Mouse (Mus musculus): ENCODE results near the gene Abl2. TPM values are rescaled to one million over a fixed set of nuclear protein-coding genes. Genes with fewer than 3 reads are reported as not detected.

The Abl2 gene
- polyA plus RNA-seq, 1 experiment from 2014 or later, result 6.9 TPM

DNA sequence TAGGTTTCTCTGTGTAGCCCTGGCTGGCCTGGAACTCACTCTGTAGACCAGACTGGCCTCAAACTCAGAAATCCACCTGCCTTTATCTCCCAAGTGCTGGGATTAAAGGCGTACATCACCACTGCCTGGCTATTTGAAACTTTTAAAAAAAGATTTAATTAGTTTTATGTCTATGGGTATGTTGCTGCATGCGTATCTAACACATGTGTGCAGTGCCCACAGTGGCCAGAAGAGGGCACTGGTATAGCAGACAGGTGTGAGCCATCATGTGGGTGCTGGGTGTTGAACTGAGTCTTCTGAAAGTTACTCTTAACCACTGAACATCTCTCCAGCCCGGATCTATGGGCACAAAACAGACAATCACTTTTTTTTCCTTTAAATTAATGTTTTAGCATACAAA, 7.5 kb downstream of the Abl2 start:
- Histone ChIP-seq H3K4me1 (ENCODE audit: control insufficient read depth, insufficient read depth, low read length) (no peaks in the 10 kb centered on the region), H3K9ac (replicated peaks; ENCODE audit: low read depth, low read length) (no peak overlapping the region), H3K27me3 (ENCODE audit: control insufficient read depth, insufficient read depth, low read length) (no peaks in the 10 kb centered on the region), H3K4me2 (replicated peaks; ENCODE audit: low read depth, low read length) (no peak overlapping the region), H3K27ac (ENCODE audit: low read length) (no peak overlapping the region), H3K4me3 (ENCODE audit: low read depth, low read length) (no peak overlapping the region), H3K36me3 (ENCODE audit: control insufficient read depth, insufficient read depth, low read length) (no peaks in the 10 kb centered on the region), H3K9me3 (ENCODE audit: control insufficient read depth, low read depth, low read length) (no peaks in the 10 kb centered on the region)
- ATAC-seq (ENCODE audit: insufficient number of reproducible peaks, insufficient read depth, low FRiP score, low read depth), result no peak
- whole genome bisulfite sequencing, result 93% methylated on average over 3 of the region's 3 CpGs

GRCm38 (mm10) chr1:156569615-156570014, 11.0 kb downstream of the Abl2 start:
- Histone ChIP-seq H3K9ac (replicated peaks; ENCODE audit: low read depth, low read length) (no peak overlapping the region), H3K4me3 (ENCODE audit: low read depth, low read length) (no peak overlapping the region), H3K36me3 (ENCODE audit: control insufficient read depth, insufficient read depth, low read length) (no peaks in the 10 kb centered on the region), H3K27ac (ENCODE audit: low read length) (no peak overlapping the region), H3K9me3 (ENCODE audit: control insufficient read depth, low read depth, low read length) (no peaks in the 10 kb centered on the region), H3K4me2 (replicated peaks; ENCODE audit: low read depth, low read length) (no peak overlapping the region), H3K4me1 (ENCODE audit: control insufficient read depth, insufficient read depth, low read length) (no peaks in the 10 kb centered on the region), H3K27me3 (ENCODE audit: control insufficient read depth, insufficient read depth, low read length) (no peaks in the 10 kb centered on the region)
- ATAC-seq (ENCODE audit: insufficient number of reproducible peaks, insufficient read depth, low FRiP score, low read depth), result no peak
- 81% methylated on average over 4 of the region's 4 CpGs for WGBS

DNA sequence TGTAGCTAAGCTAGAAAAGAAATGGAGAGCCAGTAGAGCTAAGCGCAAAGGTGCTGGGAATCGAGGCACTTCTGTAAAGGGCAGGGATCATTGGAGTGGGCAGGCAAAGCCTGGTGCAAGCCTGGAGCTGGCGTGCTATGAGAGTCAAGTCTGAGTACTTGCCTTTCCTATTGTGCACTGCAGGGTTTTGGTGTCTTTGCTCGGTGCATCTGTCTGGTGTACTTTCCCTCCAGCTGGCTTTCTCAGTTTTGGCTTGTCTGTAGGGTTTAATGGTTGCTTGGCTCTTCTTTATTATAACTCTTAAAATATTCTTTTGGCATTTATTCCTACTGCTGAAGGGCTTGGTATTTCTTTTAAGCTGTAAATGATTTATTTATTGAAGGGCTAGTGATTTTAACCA, 14.4 kb downstream of the Abl2 start:
- Histone ChIP-seq H3K4me2 (replicated peaks; ENCODE audit: low read depth, low read length) (no peak overlapping the region), H3K4me1 (ENCODE audit: control insufficient read depth, insufficient read depth, low read length) (no peaks in the 10 kb centered on the region), H3K27me3 (ENCODE audit: control insufficient read depth, insufficient read depth, low read length) (no peaks in the 10 kb centered on the region), H3K36me3 (ENCODE audit: control insufficient read depth, insufficient read depth, low read length) (no peaks in the 10 kb centered on the region), H3K4me3 (ENCODE audit: low read depth, low read length) (no peak overlapping the region), H3K9me3 (ENCODE audit: control insufficient read depth, low read depth, low read length) (no peaks in the 10 kb centered on the region), H3K9ac (replicated peaks; ENCODE audit: low read depth, low read length) (no peak overlapping the region), H3K27ac (ENCODE audit: low read length) (no peak overlapping the region)
- 75% methylated on average over 4 of the region's 4 CpGs for WGBS
- no peak for ATAC-seq (ENCODE audit: insufficient number of reproducible peaks, insufficient read depth, low FRiP score, low read depth)

GRCm38 (mm10) chr1:156581149-156581548, 22.6 kb downstream of the Abl2 start:
- no peak overlapping the region for H3K4me2 ChIP-seq (replicated peaks; ENCODE audit: low read depth, low read length)
- ATAC-seq (ENCODE audit: insufficient number of reproducible peaks, insufficient read depth, low FRiP score, low read depth), result no peak
- no peaks in the 10 kb centered on the region for H3K36me3 ChIP-seq (ENCODE audit: control insufficient read depth, insufficient read depth, low read length)
- H3K9ac ChIP-seq (replicated peaks; ENCODE audit: low read depth, low read length), result no peak overlapping the region
- H3K4me3 ChIP-seq (ENCODE audit: low read depth, low read length), result no peak overlapping the region
- 72% methylated on average over 11 of the region's 11 CpGs for WGBS
- no peaks in the 10 kb centered on the region for H3K4me1 ChIP-seq (ENCODE audit: control insufficient read depth, insufficient read depth, low read length)
- H3K27ac ChIP-seq (ENCODE audit: low read length), result no peak overlapping the region
- no peaks in the 10 kb centered on the region for H3K27me3 ChIP-seq (ENCODE audit: control insufficient read depth, insufficient read depth, low read length)
- H3K9me3 ChIP-seq (ENCODE audit: control insufficient read depth, low read depth, low read length), result no peaks in the 10 kb centered on the region

DNA sequence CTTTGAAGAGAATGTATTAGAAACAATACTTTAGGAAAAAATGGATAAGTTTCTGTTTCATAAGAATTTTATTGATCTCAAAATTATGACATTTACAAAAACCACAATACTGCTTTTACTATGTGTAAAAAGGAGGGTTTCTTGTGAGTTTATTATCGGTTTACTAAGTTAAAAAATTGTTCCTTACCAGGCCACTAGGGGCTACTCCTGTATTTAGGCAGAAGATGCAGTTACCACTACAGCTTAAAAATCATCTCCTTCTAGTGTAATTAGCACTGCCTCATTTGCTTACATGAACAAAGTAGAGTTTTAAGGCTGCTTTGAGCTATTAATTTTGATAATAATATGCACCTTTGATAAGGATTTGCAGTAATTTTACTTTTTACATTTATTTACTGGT, 25.6 kb downstream of the Abl2 start:
- no peaks in the 10 kb centered on the region for H3K27me3 ChIP-seq (ENCODE audit: control insufficient read depth, insufficient read depth, low read length)
- H3K9me3 ChIP-seq (ENCODE audit: control insufficient read depth, low read depth, low read length), result no peaks in the 10 kb centered on the region
- no peaks in the 10 kb centered on the region for H3K36me3 ChIP-seq (ENCODE audit: control insufficient read depth, insufficient read depth, low read length)
- H3K4me2 ChIP-seq (replicated peaks; ENCODE audit: low read depth, low read length), result no peak overlapping the region
- no peaks in the 10 kb centered on the region for H3K4me1 ChIP-seq (ENCODE audit: control insufficient read depth, insufficient read depth, low read length)
- no peak overlapping the region for H3K4me3 ChIP-seq (ENCODE audit: low read depth, low read length)
- WGBS, result 60% methylated on average over 1 of the region's 1 CpGs
- no peak for ATAC-seq (ENCODE audit: insufficient number of reproducible peaks, insufficient read depth, low FRiP score, low read depth)
- no peak overlapping the region for H3K27ac ChIP-seq (ENCODE audit: low read length)
- no peak overlapping the region for H3K9ac ChIP-seq (replicated peaks; ENCODE audit: low read depth, low read length)

GRCm38 (mm10) chr1:156585512-156585911, 26.9 kb downstream of the Abl2 start:
- no peaks in the 10 kb centered on the region for H3K36me3 ChIP-seq (ENCODE audit: control insufficient read depth, insufficient read depth, low read length)
- no peak overlapping the region for H3K9ac ChIP-seq (replicated peaks; ENCODE audit: low read depth, low read length)
- ATAC-seq (ENCODE audit: insufficient number of reproducible peaks, insufficient read depth, low FRiP score, low read depth), result no peak
- 77% methylated on average over 3 of the region's 3 CpGs for WGBS
- no peaks in the 10 kb centered on the region for H3K27me3 ChIP-seq (ENCODE audit: control insufficient read depth, insufficient read depth, low read length)
- H3K4me2 ChIP-seq (replicated peaks; ENCODE audit: low read depth, low read length), result no peak overlapping the region
- no peaks in the 10 kb centered on the region for H3K9me3 ChIP-seq (ENCODE audit: control insufficient read depth, low read depth, low read length)
- no peak overlapping the region for H3K27ac ChIP-seq (ENCODE audit: low read length)
- 0 out of 2 replicates have a peak, but pooled peaks cover 3% of the 10 kb centered on the region for H3K4me1 ChIP-seq (ENCODE audit: control insufficient read depth, insufficient read depth, low read length)
- no peak overlapping the region for H3K4me3 ChIP-seq (ENCODE audit: low read depth, low read length)

DNA sequence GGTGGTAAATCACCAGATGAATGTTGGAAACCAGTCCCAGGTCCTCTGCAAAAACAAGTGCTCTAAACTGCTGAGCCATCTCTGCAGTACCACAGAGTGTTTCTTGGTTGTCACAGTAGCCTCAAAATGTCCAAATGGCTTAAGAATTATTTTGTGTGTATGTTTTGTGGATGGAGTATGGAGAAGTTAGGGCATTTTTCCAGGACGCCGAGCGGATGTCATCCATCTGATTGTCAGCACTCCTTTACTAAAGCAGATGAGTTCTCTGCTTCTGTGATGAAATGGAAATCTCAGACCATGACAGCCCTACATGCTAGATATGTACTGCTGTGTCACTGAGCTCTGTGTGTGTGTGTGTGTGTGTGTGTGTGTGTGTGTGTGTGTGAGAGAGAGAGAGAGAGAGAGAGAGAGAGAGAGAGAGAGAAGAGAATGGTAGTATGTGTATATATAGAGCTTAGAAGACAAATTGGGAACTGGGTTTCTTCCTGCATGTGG, 31.3 kb downstream of the Abl2 start:
- Histone ChIP-seq H3K4me3 (ENCODE audit: low read depth, low read length) (no peak overlapping the region), H3K9me3 (ENCODE audit: control insufficient read depth, low read depth, low read length) (no peaks in the 10 kb centered on the region), H3K27me3 (ENCODE audit: control insufficient read depth, insufficient read depth, low read length) (no peaks in the 10 kb centered on the region), H3K36me3 (ENCODE audit: control insufficient read depth, insufficient read depth, low read length) (no peaks in the 10 kb centered on the region), H3K4me2 (replicated peaks; ENCODE audit: low read depth, low read length) (no peak overlapping the region), H3K9ac (replicated peaks; ENCODE audit: low read depth, low read length) (no peak overlapping the region), H3K4me1 (ENCODE audit: control insufficient read depth, insufficient read depth, low read length) (0 out of 2 replicates have a peak, but pooled peaks cover 3% of the 10 kb centered on the region), H3K27ac (ENCODE audit: low read length) (no peak overlapping the region)
- WGBS, result 59% methylated on average over 3 of the region's 3 CpGs
- no peak for ATAC-seq (ENCODE audit: insufficient number of reproducible peaks, insufficient read depth, low FRiP score, low read depth)

GRCm38 (mm10) chr1:156590357-156590756, 31.8 kb downstream of the Abl2 start:
- H3K36me3 ChIP-seq (ENCODE audit: control insufficient read depth, insufficient read depth, low read length), result no peaks in the 10 kb centered on the region
- H3K27ac ChIP-seq (ENCODE audit: low read length), result no peak overlapping the region
- 0 out of 2 replicates have a peak, but pooled peaks cover 3% of the 10 kb centered on the region for H3K4me1 ChIP-seq (ENCODE audit: control insufficient read depth, insufficient read depth, low read length)
- no peak overlapping the region for H3K4me2 ChIP-seq (replicated peaks; ENCODE audit: low read depth, low read length)
- H3K9ac ChIP-seq (replicated peaks; ENCODE audit: low read depth, low read length), result no peak overlapping the region
- H3K9me3 ChIP-seq (ENCODE audit: control insufficient read depth, low read depth, low read length), result no peaks in the 10 kb centered on the region
- no peak overlapping the region for H3K4me3 ChIP-seq (ENCODE audit: low read depth, low read length)
- no peaks in the 10 kb centered on the region for H3K27me3 ChIP-seq (ENCODE audit: control insufficient read depth, insufficient read depth, low read length)
- no peak for ATAC-seq (ENCODE audit: insufficient number of reproducible peaks, insufficient read depth, low FRiP score, low read depth)
- WGBS, result 0% methylated on average over 1 of the region's 1 CpGs

GRCm38 (mm10) chr1:156593267-156593666, 34.7 kb downstream of the Abl2 start:
- no peak overlapping the region for H3K4me3 ChIP-seq (ENCODE audit: low read depth, low read length)
- WGBS, result 77% methylated on average over 5 of the region's 5 CpGs
- no peak overlapping the region for H3K4me2 ChIP-seq (replicated peaks; ENCODE audit: low read depth, low read length)
- no peak overlapping the region for H3K9ac ChIP-seq (replicated peaks; ENCODE audit: low read depth, low read length)
- ATAC-seq (ENCODE audit: insufficient number of reproducible peaks, insufficient read depth, low FRiP score, low read depth), result no peak
- H3K9me3 ChIP-seq (ENCODE audit: control insufficient read depth, low read depth, low read length), result no peaks in the 10 kb centered on the region
- no peaks in the 10 kb centered on the region for H3K36me3 ChIP-seq (ENCODE audit: control insufficient read depth, insufficient read depth, low read length)
- H3K27ac ChIP-seq (ENCODE audit: low read length), result no peak overlapping the region
- H3K27me3 ChIP-seq (ENCODE audit: control insufficient read depth, insufficient read depth, low read length), result no peaks in the 10 kb centered on the region
- H3K4me1 ChIP-seq (ENCODE audit: control insufficient read depth, insufficient read depth, low read length), result 0 out of 2 replicates have a peak, but pooled peaks cover 3% of the 10 kb centered on the region
